Mouse (Mus musculus): ENCODE results near the gene Treml1. TPM values are rescaled to one million over a fixed set of nuclear protein-coding genes. Genes with fewer than 3 reads are reported as not detected.

Gene Treml1
- polyA plus RNA-seq, 1 experiment, result 6.3 TPM

- Histone ChIP-seq H3K4me3 (replicated peaks; ENCODE audit: extremely low read depth, low read depth, low read length) (no peak overlapping the region), H3K4me1 (ENCODE audit: control insufficient read depth, insufficient read depth, low read length) (no peaks in the 10 kb centered on the region)
- DNase-seq, result no peak
- TF ChIP-seq POLR2A (IDR thresholded peaks at IDR 0.05; ENCODE audit: borderline replicate concordance, extremely low read depth, low read depth, low read length) (no peak), CTCF (IDR thresholded peaks at IDR 0.05; ENCODE audit: insufficient read depth, low read length) (no peak)
Measured at GRCm38 (mm10) chr17:48371621-48372020, 11.9 kb downstream of the Treml1 start.

- no peaks in the 10 kb centered on the region for H3K4me1 ChIP-seq (ENCODE audit: control insufficient read depth, insufficient read depth, low read length)
- 80% methylated on average over 8 of the region's 8 CpGs for WGBS
- TF ChIP-seq CTCF (IDR thresholded peaks at IDR 0.05; ENCODE audit: insufficient read depth, low read length) (no peak), POLR2A (IDR thresholded peaks at IDR 0.05; ENCODE audit: borderline replicate concordance, extremely low read depth, low read depth, low read length) (no peak)
- no peak for DNase-seq
- H3K4me3 ChIP-seq (replicated peaks; ENCODE audit: extremely low read depth, low read depth, low read length), result no peak overlapping the region
Measured at GRCm38 (mm10) chr17:48372987-48373386, 13.3 kb downstream of the Treml1 start.

DNA sequence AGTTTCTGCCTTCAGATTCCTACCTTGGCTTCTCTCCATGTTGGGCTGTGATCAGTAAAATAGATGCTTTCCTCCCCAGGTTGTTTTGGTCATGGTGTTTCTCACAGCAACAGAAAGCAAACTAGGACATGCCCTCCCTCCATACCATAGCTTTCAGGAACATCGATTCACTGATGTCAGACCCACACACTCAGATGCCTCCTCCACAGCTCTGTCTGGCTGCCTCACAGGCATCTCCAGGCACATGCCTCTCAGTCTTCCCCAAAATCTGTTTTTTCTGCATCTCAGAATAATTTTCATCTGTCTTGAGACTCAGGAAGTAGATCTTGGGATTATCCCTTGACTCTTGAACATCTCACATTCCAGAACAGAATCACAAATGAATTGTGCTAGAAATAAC lies 16.4 kb downstream of the Treml1 start:
- no peak for DNase-seq
- TF ChIP-seq CTCF (IDR thresholded peaks at IDR 0.05; ENCODE audit: insufficient read depth, low read length) (no peak), POLR2A (IDR thresholded peaks at IDR 0.05; ENCODE audit: borderline replicate concordance, extremely low read depth, low read depth, low read length) (no peak)
- Histone ChIP-seq H3K4me1 (ENCODE audit: control insufficient read depth, insufficient read depth, low read length) (no peaks in the 10 kb centered on the region), H3K4me3 (replicated peaks; ENCODE audit: extremely low read depth, low read depth, low read length) (no peak overlapping the region)
- WGBS, result 89% methylated on average over 1 of the region's 1 CpGs

DNA sequence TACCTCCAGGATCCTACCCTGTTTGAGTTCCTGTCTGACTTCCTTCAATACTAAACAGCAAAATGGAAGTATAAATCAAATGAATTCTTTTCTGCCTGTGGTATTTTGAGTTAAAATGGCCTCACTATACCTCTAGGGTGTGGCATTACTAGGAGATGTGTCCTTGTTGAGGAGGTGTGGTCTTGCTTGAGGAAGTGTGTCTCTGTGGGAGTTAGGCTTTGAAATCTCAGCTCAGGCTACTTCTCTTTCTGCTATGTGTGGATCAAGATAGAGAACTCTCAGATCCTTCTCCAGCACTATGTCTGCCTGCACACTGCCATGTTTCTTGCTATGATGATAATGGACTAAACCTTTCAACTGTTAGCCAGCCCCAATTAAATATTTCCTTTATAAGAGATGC lies 19.3 kb downstream of the Treml1 start:
- TF ChIP-seq CTCF (IDR thresholded peaks at IDR 0.05; ENCODE audit: insufficient read depth, low read length) (no peak), POLR2A (IDR thresholded peaks at IDR 0.05; ENCODE audit: borderline replicate concordance, extremely low read depth, low read depth, low read length) (no peak)
- no peaks in the 10 kb centered on the region for H3K4me1 ChIP-seq (ENCODE audit: control insufficient read depth, insufficient read depth, low read length)
- no peak for DNase-seq
- H3K4me3 ChIP-seq (replicated peaks; ENCODE audit: extremely low read depth, low read depth, low read length), result no peak overlapping the region

DNA sequence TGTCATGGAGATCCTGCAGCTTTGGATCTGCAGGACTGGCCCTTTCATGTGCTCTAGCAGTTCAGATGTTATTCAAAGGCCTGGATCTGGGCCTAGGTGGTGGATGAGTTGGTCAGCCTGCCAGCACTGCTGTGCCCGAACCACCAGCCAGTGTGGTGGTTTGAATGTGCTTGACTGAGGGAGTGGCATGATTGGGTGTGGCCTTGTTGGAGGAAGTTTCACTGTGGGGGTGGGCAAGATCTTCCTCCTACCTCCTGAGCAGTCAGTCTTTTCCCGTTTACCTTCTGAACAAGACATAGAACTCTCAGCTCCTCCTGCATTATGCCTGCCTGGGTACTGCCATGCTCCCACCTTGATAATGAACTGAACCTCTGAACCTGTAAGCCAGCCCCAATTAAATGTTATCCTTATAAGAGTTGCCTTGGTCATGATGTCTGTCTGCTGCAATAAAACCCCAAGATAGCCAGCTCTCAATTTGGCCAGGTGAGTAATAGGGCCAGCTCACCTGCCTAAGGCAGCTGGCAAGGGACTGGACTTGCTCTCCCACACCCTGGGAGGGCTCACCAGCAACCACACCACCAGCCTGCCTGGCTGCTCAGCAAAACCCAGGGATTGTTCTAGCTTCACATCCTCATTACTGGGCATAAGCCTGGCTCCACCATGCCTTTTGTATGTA lies 26.2 kb downstream of the Treml1 start:
- Histone ChIP-seq H3K4me1 (ENCODE audit: control insufficient read depth, insufficient read depth, low read length) (no peaks in the 10 kb centered on the region), H3K4me3 (replicated peaks; ENCODE audit: extremely low read depth, low read depth, low read length) (no peak overlapping the region)
- TF ChIP-seq POLR2A (IDR thresholded peaks at IDR 0.05; ENCODE audit: borderline replicate concordance, extremely low read depth, low read depth, low read length), result no peak
- no peak for TF ChIP-seq CTCF (IDR thresholded peaks at IDR 0.05; ENCODE audit: insufficient read depth, low read length)
- DNase-seq, result no peak
- 28% methylated on average over 2 of the region's 2 CpGs for WGBS

DNA sequence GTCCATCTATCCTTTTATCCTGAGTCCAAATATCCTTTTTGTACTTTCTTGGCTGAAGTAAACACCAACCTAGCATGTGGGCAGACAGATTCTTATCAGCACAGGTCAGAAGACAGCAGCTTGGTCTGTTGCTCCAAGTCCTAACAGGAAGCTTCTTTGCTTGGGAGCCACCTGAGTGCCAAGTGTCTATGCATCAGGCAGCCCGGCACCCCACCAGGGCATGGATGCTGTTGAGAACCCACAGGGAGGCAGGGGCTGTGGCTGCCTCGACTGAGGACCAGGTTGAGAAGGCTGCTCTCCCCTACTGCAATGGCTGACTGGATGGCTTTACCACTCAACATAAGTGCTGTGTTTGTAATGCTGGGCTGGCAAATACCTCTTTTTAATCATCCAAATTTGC lies 28.9 kb downstream of the Treml1 start:
- WGBS, result 82% methylated on average over 2 of the region's 2 CpGs
- H3K4me1 ChIP-seq (ENCODE audit: control insufficient read depth, insufficient read depth, low read length), result no peaks in the 10 kb centered on the region
- no peak for DNase-seq
- TF ChIP-seq POLR2A (IDR thresholded peaks at IDR 0.05; ENCODE audit: borderline replicate concordance, extremely low read depth, low read depth, low read length) (no peak), CTCF (IDR thresholded peaks at IDR 0.05; ENCODE audit: insufficient read depth, low read length) (no peak)
- H3K4me3 ChIP-seq (replicated peaks; ENCODE audit: extremely low read depth, low read depth, low read length), result no peak overlapping the region

DNA sequence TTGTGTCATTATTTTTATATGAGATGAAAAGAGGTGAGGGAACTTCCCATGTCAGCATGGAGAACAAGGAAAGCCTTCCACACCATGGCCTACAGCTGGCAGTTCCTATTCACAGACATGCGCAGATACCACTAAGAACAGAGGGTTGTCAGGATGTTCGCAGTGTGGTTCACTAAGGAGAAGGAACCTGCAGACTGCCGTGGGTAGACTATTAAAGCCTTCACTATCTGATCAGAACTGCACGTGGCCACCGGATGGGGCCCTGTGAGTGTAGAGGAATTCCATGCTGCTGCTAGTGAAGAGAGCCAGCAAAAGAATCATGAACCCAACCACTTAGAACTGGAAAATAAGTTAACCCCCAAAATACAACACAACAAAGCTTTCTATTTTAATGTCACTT lies 29.7 kb downstream of the Treml1 start:
- TF ChIP-seq CTCF (IDR thresholded peaks at IDR 0.05; ENCODE audit: insufficient read depth, low read length), result no peak
- no peak for TF ChIP-seq POLR2A (IDR thresholded peaks at IDR 0.05; ENCODE audit: borderline replicate concordance, extremely low read depth, low read depth, low read length)
- H3K4me3 ChIP-seq (replicated peaks; ENCODE audit: extremely low read depth, low read depth, low read length), result no peak overlapping the region

DNA sequence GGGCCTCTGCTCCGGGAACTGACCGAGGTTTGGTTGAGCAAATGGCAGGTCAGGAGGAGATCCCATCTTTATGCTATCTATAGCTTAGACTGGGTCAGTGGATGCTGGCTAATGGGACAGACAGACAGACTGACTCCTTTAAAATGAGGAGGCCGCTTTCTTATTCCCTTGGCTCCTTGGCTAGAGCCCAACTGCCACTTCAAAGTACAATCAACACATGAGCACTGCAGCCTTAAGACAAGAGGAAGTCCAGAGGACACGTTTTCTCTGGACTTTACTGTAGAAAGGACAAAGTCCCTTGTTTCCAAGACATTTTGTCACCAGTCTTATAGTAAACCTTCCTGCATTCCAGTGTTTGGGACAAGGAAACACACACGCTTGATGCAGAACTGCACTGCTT lies 31.7 kb downstream of the Treml1 start:
- DNase-seq, result no peak
- 80% methylated on average over 5 of the region's 5 CpGs for WGBS
- TF ChIP-seq CTCF (IDR thresholded peaks at IDR 0.05; ENCODE audit: insufficient read depth, low read length) (no peak), POLR2A (IDR thresholded peaks at IDR 0.05; ENCODE audit: borderline replicate concordance, extremely low read depth, low read depth, low read length) (no peak)
- no peaks in the 10 kb centered on the region for H3K4me1 ChIP-seq (ENCODE audit: control insufficient read depth, insufficient read depth, low read length)
- H3K4me3 ChIP-seq (replicated peaks; ENCODE audit: extremely low read depth, low read depth, low read length), result no peak overlapping the region

More for the DNA sequence above, 29.7 kb downstream of the Treml1 start:
- DNase-seq, result no peak
- H3K4me1 ChIP-seq (ENCODE audit: control insufficient read depth, insufficient read depth, low read length), result no peaks in the 10 kb centered on the region
- WGBS, result 86% methylated on average over 5 of the region's 5 CpGs

DNA sequence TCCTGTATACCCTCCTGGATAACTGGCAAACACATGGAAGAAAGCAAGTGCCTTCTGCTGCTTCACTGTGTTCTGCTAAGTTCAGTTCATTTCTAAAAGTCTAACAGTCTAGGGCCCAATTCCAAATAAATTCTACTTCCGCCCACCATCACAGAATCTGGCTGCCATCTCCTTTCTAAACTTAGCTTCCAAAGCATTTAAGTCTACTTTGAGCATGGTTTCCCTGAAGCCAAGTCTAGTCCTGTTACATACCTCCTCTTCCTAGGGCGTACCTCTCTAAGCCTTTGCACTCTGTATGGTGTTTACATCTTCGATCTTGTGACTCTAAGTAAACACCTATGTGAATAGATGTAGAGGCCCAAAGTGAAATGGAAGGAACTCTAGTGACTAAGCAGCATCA lies 32.9 kb downstream of the Treml1 start:
- WGBS, result 87% methylated on average over 3 of the region's 3 CpGs
- no peak for DNase-seq
- H3K4me1 ChIP-seq (ENCODE audit: control insufficient read depth, insufficient read depth, low read length), result no peaks in the 10 kb centered on the region

GRCm38 (mm10) chr17:48401710-48402109 lies 42.0 kb downstream of the Treml1 start:
- no peak for DNase-seq
- 81% methylated on average over 4 of the region's 4 CpGs for WGBS
- Histone ChIP-seq H3K4me1 (ENCODE audit: control insufficient read depth, insufficient read depth, low read length) (peaks cover 4% of the 10 kb centered on the region), H3K4me3 (replicated peaks; ENCODE audit: extremely low read depth, low read depth, low read length) (no peak overlapping the region)
- TF ChIP-seq CTCF (IDR thresholded peaks at IDR 0.05; ENCODE audit: insufficient read depth, low read length), result no peak
- no peak for TF ChIP-seq POLR2A (IDR thresholded peaks at IDR 0.05; ENCODE audit: borderline replicate concordance, extremely low read depth, low read depth, low read length)

More for the DNA sequence above, 32.9 kb downstream of the Treml1 start:
- no peak overlapping the region for H3K4me3 ChIP-seq (replicated peaks; ENCODE audit: extremely low read depth, low read depth, low read length)
- TF ChIP-seq POLR2A (IDR thresholded peaks at IDR 0.05; ENCODE audit: borderline replicate concordance, extremely low read depth, low read depth, low read length) (no peak), CTCF (IDR thresholded peaks at IDR 0.05; ENCODE audit: insufficient read depth, low read length) (no peak)

Measured in lung, adult 2 months (tissue).